Mouse (Mus musculus) embryo, embryonic 10 days (tissue): ENCODE data around the gene Barhl2.

Source experiments
- DNase-seq: peaks from one replicate; pipeline ENCODE4 v3.0.0-alpha.2; 2015; ENCODE audit warnings: low spot score

Gene Barhl2

DNA sequence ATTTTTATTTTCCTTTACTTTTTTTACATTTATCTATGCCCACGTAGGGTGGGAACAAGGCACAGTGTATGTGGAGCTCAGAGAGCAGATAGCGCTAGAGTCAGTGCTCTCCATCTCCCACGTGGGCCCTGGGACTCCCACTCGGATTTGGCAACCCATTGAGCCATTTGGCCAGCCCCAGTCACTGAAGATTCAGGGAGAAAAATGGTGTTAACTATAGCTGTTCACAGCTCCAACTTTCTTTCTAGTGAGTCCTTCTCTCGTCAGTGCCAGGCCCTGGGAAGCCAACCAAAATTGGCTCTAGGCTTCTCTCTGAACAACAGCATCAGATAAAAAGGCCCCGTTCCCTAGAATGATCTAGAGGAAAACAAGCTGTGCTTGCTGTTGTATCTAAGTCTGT is 42.2 kb downstream of the Barhl2 start:
- DNase-seq, result no peak

GRCm38 (mm10) chr5:106402761-106403160 is 55.2 kb downstream of the Barhl2 start:
- DNase-seq, result no peak
